Mouse (Mus musculus) gastrocnemius, postnatal 10 days (tissue): ENCODE results near the gene Phf21b. TPM values are rescaled to one million over a fixed set of nuclear protein-coding genes. Genes with fewer than 3 reads are reported as not detected.
A peak's percentile ranks its signal among the peaks of the same experiment; 100 is the strongest.
"Not testable (repeated sequence)": the region's sequence is repeated elsewhere in the genome, so short reads cannot be mapped to it uniquely, and the experiment has no call there.

Source experiments
- DNase-seq: peaks from one replicate; pipeline ENCODE4 v3.0.0; 2021; ENCODE audit warnings: mixed read lengths
- long read RNA-seq, 2 experiments: library from polyadenylated mRNA; stranded (forward); transcript quantifications; one replicate each; pipeline ENCODE4 v2.0.0; 2021
- total RNA-seq, 2 experiments: library from RNA; stranded (reverse); gene quantifications; 2 replicates each; pipeline ENCODE4 v1.2.3; 2021

The Phf21b gene
- total RNA-seq: 1 to 10 TPM; 1.1 to 1.2 TPM
- long read RNA-seq, experiment 1, partial matches to known transcripts: 0 of 1 reads
- long read RNA-seq, experiment 1, other reads (novel, unspliced or antisense): 1 of 1 reads
- long read RNA-seq, experiment 2: 0 reads

GRCm38 (mm10) chr15:84856006-84856995, at the start of gene Phf21b:
TSS of gene Phf21b (minus strand) at chr15:84856049.
- peak; percentile 88 for DNase-seq

GRCm38 (mm10) chr15:84903843-84904385, 48.1 kb upstream of the Phf21b start:
- no peak for DNase-seq

GRCm38 (mm10) chr15:84898077-84898476, 42.2 kb upstream of the Phf21b start:
- no peak for DNase-seq

- DNase-seq: no peak
Measured at GRCm38 (mm10) chr15:84896664-84897063, 40.8 kb upstream of the Phf21b start.

GRCm38 (mm10) chr15:84896216-84896615, 40.4 kb upstream of the Phf21b start:
- DNase-seq: not testable (repeated sequence)

GRCm38 (mm10) chr15:84891658-84892057, 35.8 kb upstream of the Phf21b start:
- DNase-seq: peak; percentile 64

GRCm38 (mm10) chr15:84891246-84891645, 35.4 kb upstream of the Phf21b start:
- no peak for DNase-seq

- no peak for DNase-seq
Measured at GRCm38 (mm10) chr15:84888066-84888465, 32.2 kb upstream of the Phf21b start.

- DNase-seq: no peak
Measured at GRCm38 (mm10) chr15:84877029-84877815, 21.4 kb upstream of the Phf21b start.

- DNase-seq: no peak
Measured at GRCm38 (mm10) chr15:84873867-84874266, 18.0 kb upstream of the Phf21b start.

- DNase-seq: no peak
Measured at GRCm38 (mm10) chr15:84873079-84873478, 17.2 kb upstream of the Phf21b start.

GRCm38 (mm10) chr15:84871802-84872201, 16.0 kb upstream of the Phf21b start:
- DNase-seq: no peak

GRCm38 (mm10) chr15:84861911-84862310, 6.1 kb upstream of the Phf21b start:
- DNase-seq: no peak

- no peak for DNase-seq
Measured at GRCm38 (mm10) chr15:84857623-84858022, 1.8 kb upstream of the Phf21b start.

- peak; percentile 34 for DNase-seq
Measured at GRCm38 (mm10) chr15:84854921-84855901, 638 bp downstream of the Phf21b start.

GRCm38 (mm10) chr15:84854171-84854811, 1.6 kb downstream of the Phf21b start:
- no peak for DNase-seq

- DNase-seq: peak; percentile 75
Measured at GRCm38 (mm10) chr15:84853261-84854137, 2.4 kb downstream of the Phf21b start.

- DNase-seq: peak; percentile 16
Measured at GRCm38 (mm10) chr15:84852457-84853070, 3.3 kb downstream of the Phf21b start.

- no peak for DNase-seq
Measured at GRCm38 (mm10) chr15:84850321-84850720, 5.5 kb downstream of the Phf21b start.
